Mouse (Mus musculus): Measurements from ENCODE around the gene Ggct. TPM values are rescaled to one million over a fixed set of nuclear protein-coding genes. Genes with fewer than 3 reads are reported as not detected.
"Not testable (repeated sequence)": the region's sequence is repeated elsewhere in the genome, so short reads cannot be mapped to it uniquely, and the experiment has no call there.

The Ggct gene
- polyA plus RNA-seq, 1 experiment from 2014 or later = 11.1 TPM

DNA sequence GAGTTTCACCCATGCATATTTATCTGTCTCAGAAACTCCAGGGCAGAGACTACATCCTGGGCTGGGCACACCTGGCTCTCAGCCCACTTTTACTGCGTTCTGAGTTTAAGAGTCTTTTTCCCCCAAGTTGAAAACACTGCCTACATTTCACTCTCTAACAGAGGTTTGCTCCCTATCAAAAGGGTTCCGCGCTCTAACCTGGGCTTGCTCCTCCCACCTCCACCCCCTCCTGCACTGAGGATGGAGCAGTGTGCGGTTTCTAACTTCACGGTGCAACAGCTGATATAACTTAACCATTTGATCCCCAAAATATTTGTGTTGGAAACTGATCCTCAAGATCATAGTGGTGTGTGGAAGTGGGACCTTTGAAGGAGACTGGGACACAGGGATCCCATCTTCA, 27.5 kb downstream of the Ggct start:
- Histone ChIP-seq H3K9me3 (no peaks in the 10 kb centered on the region), H3K36me3 (no peaks in the 10 kb centered on the region), H3K4me1 (no peaks in the 10 kb centered on the region), H3K27me3 (replicated peaks) (no peaks in the 10 kb centered on the region), H3K4me2 (no peak overlapping the region), H3K27ac (no peak overlapping the region), H3K4me3 (replicated peaks) (no peak overlapping the region), H3K9ac (no peak overlapping the region)
- ATAC-seq (ENCODE audit: insufficient read depth, low FRiP score, low read depth) = no peak
- WGBS = 44% methylated on average over 5 of the region's 5 CpGs

DNA sequence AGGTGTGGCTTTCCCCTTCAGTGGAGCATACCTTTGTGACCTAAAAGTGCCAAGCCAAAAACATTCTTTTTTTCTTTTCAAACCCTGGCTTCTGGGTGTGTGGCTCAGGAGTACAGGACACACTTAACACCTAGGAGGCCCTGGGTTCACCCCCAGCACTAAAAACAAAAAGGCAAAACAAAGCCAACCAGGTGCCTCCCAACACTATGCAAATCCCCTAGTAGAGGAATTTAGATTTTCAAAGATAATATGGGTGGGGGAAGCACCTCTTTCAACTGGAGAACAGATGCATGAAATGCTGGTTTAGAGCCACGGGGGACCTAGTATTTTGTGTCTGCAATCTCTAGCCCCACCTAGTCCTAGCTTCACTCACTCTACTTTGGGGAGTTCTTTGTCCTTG, 28.0 kb downstream of the Ggct start:
- 38% methylated on average over 1 of the region's 1 CpGs for WGBS
- no peak overlapping the region for H3K27ac ChIP-seq

DNA sequence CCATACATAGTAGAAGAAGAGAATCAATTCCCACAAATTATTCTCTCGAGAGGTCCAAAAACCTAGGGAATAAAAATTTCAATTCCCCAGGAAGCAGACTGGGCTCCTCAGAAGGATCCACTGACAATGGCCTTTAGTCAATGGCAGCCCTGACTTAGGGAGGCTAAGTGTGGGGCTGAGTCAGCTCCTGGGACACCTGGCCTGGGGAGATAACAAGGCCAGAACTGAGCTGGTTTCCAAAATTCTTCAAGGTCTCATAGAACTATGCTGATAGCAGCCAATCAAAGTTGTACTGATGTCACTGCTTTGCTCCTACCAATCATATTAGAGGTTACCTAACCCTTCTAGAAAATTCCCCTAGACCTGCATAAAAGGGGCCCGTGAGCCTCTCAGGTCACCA, 29.2 kb downstream of the Ggct start:
- Histone ChIP-seq H3K27ac (no peak overlapping the region), H3K4me2 (no peak overlapping the region), H3K9me3 (no peaks in the 10 kb centered on the region), H3K9ac (no peak overlapping the region), H3K27me3 (replicated peaks) (no peaks in the 10 kb centered on the region), H3K36me3 (no peaks in the 10 kb centered on the region), H3K4me1 (no peaks in the 10 kb centered on the region), H3K4me3 (replicated peaks) (no peak overlapping the region)
- ATAC-seq (ENCODE audit: insufficient read depth, low FRiP score, low read depth) = no peak
- 74% methylated on average over 2 of the region's 2 CpGs for WGBS

More for the DNA sequence above, 28.0 kb downstream of the Ggct start:
- no peaks in the 10 kb centered on the region for H3K4me1 ChIP-seq
- H3K27me3 ChIP-seq (replicated peaks) = no peaks in the 10 kb centered on the region
- H3K9me3 ChIP-seq = no peaks in the 10 kb centered on the region
- no peak for ATAC-seq (ENCODE audit: insufficient read depth, low FRiP score, low read depth)
- no peaks in the 10 kb centered on the region for H3K36me3 ChIP-seq
- no peak overlapping the region for H3K4me2 ChIP-seq
- no peak overlapping the region for H3K9ac ChIP-seq
- no peak overlapping the region for H3K4me3 ChIP-seq (replicated peaks)

DNA sequence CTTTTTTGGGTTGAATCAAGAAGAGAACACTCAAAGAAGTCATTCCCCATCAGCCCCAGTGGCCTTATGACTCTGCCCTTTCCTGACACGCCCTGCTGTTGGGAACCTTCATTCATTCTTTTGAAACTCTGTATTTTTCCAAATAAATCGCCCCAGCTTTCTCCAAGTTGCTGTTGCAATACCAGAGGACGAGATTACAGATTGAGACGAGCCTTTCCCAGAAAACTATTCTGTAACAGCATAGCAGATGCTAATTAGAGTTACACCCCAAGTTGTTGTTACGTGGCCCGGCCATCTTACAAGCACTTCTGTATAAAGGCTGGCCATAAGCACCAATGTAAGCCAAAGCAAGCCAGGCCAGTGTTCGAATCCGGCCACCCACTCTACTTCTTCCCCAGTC, 35.1 kb downstream of the Ggct start:
- H3K9me3 ChIP-seq = no peaks in the 10 kb centered on the region
- no peak overlapping the region for H3K4me3 ChIP-seq (replicated peaks)
- no peak overlapping the region for H3K27ac ChIP-seq
- WGBS = 86% methylated on average over 8 of the region's 8 CpGs
- H3K4me1 ChIP-seq = no peaks in the 10 kb centered on the region
- no peaks in the 10 kb centered on the region for H3K36me3 ChIP-seq
- H3K27me3 ChIP-seq (replicated peaks) = no peaks in the 10 kb centered on the region
- no peak for ATAC-seq (ENCODE audit: insufficient read depth, low FRiP score, low read depth)
- no peak overlapping the region for H3K4me2 ChIP-seq
- no peak overlapping the region for H3K9ac ChIP-seq

DNA sequence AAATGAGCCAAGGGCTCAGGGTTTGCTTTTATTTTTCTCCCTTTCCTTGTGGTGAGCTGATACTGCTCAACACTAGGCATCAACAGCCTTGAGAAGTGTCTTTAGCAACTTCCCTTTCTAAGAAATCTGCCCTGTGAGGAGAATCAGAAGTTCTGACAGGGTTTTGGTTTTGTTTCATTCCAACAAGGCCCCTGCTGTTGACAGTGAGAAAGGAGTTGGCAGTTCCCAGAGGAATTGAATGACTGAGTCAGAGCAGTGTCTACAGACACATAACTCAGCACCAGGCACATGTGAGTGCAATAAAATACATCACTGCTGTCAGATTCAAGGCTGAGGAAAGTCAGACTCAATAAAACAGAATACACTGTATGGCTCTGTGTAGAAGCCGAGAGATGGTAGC, 36.3 kb downstream of the Ggct start:
- Histone ChIP-seq H3K9me3 (no peaks in the 10 kb centered on the region), H3K9ac (no peak overlapping the region), H3K27me3 (replicated peaks) (no peaks in the 10 kb centered on the region), H3K36me3 (no peaks in the 10 kb centered on the region), H3K4me3 (replicated peaks) (no peak overlapping the region), H3K4me1 (no peaks in the 10 kb centered on the region), H3K27ac (no peak overlapping the region; the same call in 1 of the 2 replicates), H3K4me2 (no peak overlapping the region)
- peak; percentile 7; the same call in 1 of the 2 replicates for ATAC-seq (ENCODE audit: insufficient read depth, low FRiP score, low read depth)
- WGBS = 38% methylated on average over 1 of the region's 1 CpGs

DNA sequence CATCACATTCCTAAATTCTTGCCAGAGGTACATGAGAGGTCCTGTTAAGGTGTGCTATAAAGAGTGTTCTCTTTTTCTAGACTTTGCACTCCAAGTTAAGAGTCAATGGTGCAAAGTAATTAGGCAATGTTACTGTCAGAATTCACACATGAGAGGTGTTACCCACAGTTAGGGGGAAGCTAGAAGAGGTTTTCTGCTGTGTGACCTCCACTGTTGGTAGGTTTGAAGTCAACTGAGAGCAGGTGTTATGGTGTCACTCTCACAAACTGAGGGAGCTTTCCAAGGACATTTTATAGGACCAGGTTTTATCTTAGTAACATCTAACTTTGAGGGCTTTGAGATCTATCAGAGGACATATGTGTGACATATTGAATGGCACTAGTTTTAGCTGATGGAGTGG, 36.8 kb downstream of the Ggct start:
- Histone ChIP-seq H3K4me2 (no peak overlapping the region), H3K9me3 (no peaks in the 10 kb centered on the region), H3K27me3 (replicated peaks) (no peaks in the 10 kb centered on the region), H3K27ac (no peak overlapping the region), H3K36me3 (no peaks in the 10 kb centered on the region), H3K9ac (no peak overlapping the region), H3K4me3 (replicated peaks) (no peak overlapping the region), H3K4me1 (no peaks in the 10 kb centered on the region)
- ATAC-seq (ENCODE audit: insufficient read depth, low FRiP score, low read depth) = no peak

DNA sequence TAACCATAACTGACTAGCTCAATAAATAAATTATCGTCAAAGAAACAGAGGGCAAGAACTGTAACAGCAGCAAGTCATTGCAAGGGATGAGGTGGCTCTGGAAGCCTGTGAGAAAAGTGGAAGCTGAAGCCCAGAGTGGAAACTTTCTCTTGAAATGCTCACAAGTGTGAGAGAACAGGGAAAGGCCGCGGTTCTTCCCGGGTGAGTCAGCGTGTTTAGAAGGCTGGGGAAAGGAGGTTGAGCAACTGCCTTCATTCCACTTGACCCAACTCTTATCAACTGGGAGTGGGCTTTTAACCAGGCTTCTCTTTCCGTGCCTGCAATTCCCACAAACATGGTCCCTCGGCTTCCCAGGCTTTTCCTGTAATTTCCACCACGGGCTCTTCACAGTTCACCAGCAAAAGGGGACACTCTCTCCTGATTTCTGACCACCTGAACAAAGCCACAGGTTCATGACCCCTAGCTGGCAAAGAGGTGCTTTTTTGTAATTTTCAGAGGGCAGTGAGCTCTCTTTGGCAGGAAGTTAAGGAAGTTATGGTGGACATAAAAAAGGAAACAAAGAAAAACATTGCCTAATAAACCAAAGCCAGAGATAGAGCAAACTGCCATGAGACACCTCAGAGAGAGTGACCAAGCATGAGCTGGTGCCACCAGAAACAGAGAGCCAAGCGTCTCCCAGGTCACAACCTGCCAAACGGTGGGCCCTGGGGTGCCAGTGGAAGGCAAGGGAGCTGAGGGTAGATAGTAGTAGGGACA, 37.9 kb downstream of the Ggct start:
- Histone ChIP-seq H3K27ac (no peak overlapping the region; the same call in 1 of the 2 replicates), H3K4me1 (no peaks in the 10 kb centered on the region), H3K4me2 (no peak overlapping the region), H3K9me3 (no peaks in the 10 kb centered on the region), H3K36me3 (no peaks in the 10 kb centered on the region), H3K9ac (no peak overlapping the region), H3K4me3 (replicated peaks) (no peak overlapping the region), H3K27me3 (replicated peaks) (no peaks in the 10 kb centered on the region)
- ATAC-seq (ENCODE audit: insufficient read depth, low FRiP score, low read depth) = no peak
- 66% methylated on average over 10 of the region's 10 CpGs for WGBS

DNA sequence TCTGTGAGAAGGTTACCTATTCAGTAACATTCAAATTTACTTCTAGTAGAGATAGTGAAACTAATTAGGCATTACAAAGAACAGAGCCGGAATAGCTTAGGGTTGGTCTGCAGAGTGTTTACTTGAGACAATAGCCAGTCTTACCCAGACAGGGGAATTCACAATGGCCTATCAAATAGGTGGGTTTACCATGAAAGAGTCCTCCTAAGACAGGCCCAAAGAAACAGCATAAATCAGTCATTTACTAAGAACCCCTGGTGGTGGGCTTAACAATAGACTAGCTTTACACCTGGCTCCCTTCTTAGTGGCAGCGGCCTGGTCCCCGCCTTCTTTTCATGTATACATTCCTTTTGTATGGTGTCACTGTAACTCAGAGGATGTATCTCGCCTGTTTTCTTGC, 39.4 kb downstream of the Ggct start:
- WGBS = 83% methylated on average over 4 of the region's 4 CpGs
- not testable (repeated sequence) for H3K4me1 ChIP-seq; H3K27ac ChIP-seq; H3K9me3 ChIP-seq; H3K4me3 ChIP-seq (replicated peaks); H3K36me3 ChIP-seq; H3K4me2 ChIP-seq; H3K27me3 ChIP-seq (replicated peaks); H3K9ac ChIP-seq; ATAC-seq (ENCODE audit: insufficient read depth, low FRiP score, low read depth)

DNA sequence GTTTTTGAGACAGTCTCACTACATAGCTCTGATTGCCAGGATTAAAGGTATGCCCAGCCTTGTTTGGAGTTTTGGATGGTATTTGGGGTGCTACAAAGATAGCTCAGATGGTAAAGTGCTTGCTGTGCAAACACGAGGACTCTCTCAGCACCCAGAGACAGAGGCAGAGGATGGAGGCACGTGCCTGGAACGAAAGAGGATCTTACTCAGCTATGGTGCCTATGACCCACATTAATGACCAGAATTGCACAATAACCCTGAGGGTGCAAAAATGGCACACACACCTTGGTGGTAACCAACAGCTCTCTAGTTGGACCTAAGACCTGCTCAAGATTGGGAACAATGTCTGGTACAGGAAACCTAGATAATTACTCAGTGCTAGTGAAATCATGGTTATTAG, 40.2 kb downstream of the Ggct start:
- H3K36me3 ChIP-seq = no peaks in the 10 kb centered on the region
- H3K27ac ChIP-seq = no peak overlapping the region
- H3K27me3 ChIP-seq (replicated peaks) = no peaks in the 10 kb centered on the region
- WGBS = 91% methylated on average over 3 of the region's 3 CpGs
- no peak overlapping the region for H3K4me3 ChIP-seq (replicated peaks)
- H3K9ac ChIP-seq = no peak overlapping the region
- no peak overlapping the region for H3K4me2 ChIP-seq
- H3K9me3 ChIP-seq = no peaks in the 10 kb centered on the region
- H3K4me1 ChIP-seq = no peaks in the 10 kb centered on the region
- no peak for ATAC-seq (ENCODE audit: insufficient read depth, low FRiP score, low read depth)

DNA sequence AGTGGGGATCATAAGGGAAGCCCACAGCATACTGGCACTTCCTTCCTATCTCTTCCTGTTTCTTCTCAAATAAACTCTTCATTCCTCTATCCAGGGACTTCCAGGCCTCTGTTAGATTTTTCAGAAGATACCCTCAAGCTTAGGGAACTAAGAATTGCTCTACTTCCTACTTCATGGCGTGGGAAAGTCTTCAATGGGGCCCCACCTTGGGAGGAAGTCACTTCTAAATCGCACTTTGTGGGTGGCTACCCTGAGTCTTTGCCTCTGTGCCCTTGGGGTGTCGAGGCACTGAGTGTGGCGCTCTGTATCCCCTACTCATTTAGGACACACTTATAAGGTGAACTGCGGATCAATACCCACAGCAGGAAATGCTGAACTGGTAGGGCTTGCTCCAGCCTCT, 44.1 kb downstream of the Ggct start:
- H3K4me3 ChIP-seq (replicated peaks) = no peak overlapping the region
- WGBS = 72% methylated on average over 5 of the region's 5 CpGs

DNA sequence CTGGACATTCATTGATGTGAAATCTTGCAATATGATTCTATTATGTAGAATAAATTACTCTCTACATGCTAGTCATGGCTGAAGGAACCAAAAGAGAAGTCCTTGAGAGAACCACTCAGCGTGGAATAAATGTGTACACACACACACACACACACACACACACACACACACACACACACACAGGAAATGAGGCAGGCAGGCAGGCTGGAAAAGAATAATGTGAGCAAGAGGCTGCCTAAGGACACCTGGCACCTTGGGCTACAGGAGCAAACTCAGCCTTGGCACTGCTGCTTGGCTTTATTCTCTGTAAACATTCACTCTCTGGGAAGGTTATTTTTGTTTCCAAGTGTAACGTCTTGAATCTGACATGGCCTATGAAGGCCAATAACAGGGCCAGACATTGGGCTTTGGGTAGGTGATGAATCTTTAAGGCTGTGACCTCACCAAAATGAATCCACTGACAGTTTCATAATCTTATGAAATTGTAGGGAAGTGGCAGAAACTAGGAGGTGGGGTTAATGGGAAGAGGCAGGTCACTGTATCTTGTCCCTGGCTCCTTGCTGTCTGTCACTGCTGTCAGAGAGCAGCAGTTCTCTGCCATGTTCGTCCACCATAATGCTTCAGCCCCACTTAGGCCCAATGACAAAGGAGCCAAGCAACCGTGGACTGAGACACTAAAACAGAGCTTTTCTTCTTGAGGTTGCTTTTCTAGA, 46.4 kb downstream of the Ggct start:
- H3K4me1 ChIP-seq = no peaks in the 10 kb centered on the region
- WGBS = 64% methylated on average over 4 of the region's 4 CpGs
- H3K4me2 ChIP-seq = no peak overlapping the region
- H3K4me3 ChIP-seq (replicated peaks) = no peak overlapping the region
- ATAC-seq (ENCODE audit: insufficient read depth, low FRiP score, low read depth) = no peak
- peaks cover 6% of the 10 kb centered on the region; the same call in 1 of the 2 replicates for H3K27me3 ChIP-seq (replicated peaks)
- no peaks in the 10 kb centered on the region for H3K9me3 ChIP-seq
- H3K27ac ChIP-seq = no peak overlapping the region
- H3K9ac ChIP-seq = no peak overlapping the region
- H3K36me3 ChIP-seq = no peaks in the 10 kb centered on the region

More for the DNA sequence above, 44.1 kb downstream of the Ggct start:
- no peaks in the 10 kb centered on the region for H3K4me1 ChIP-seq
- ATAC-seq (ENCODE audit: insufficient read depth, low FRiP score, low read depth) = no peak
- no peaks in the 10 kb centered on the region for H3K36me3 ChIP-seq
- H3K27ac ChIP-seq = no peak overlapping the region
- no peaks in the 10 kb centered on the region for H3K9me3 ChIP-seq
- no peaks in the 10 kb centered on the region for H3K27me3 ChIP-seq (replicated peaks)
- H3K4me2 ChIP-seq = no peak overlapping the region
- H3K9ac ChIP-seq = no peak overlapping the region

DNA sequence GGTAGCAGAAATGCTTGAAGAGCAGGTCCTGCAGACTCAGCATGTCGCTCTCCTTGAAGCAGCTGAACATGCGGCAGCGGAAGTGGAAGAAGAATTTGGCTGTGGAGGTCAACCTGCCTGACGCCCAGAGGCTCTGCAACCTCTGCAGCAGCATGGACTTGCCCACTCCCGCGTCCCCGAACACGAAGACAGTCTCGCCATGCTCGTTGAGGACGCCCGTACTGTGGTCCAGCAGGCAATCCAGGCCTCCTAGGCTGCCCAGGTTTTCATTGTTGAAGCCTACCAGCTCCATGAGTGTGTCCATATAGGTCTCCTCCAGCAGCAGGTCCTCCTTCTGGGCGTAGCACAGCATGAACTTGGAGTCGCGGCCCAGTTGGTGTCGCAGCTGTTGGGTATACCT, 48.2 kb downstream of the Ggct start:
- Histone ChIP-seq H3K9me3 (no peaks in the 10 kb centered on the region), H3K4me2 (no peak overlapping the region), H3K27me3 (replicated peaks) (peaks cover 6% of the 10 kb centered on the region; the same call in 1 of the 2 replicates), H3K27ac (no peak overlapping the region), H3K4me3 (replicated peaks) (no peak overlapping the region), H3K9ac (no peak overlapping the region), H3K4me1 (no peaks in the 10 kb centered on the region), H3K36me3 (no peaks in the 10 kb centered on the region)
- ATAC-seq (ENCODE audit: insufficient read depth, low FRiP score, low read depth) = no peak
- 82% methylated on average over 16 of the region's 16 CpGs for WGBS
